Mouse (Mus musculus): ENCODE results near the gene Nalcn. TPM values are rescaled to one million over a fixed set of nuclear protein-coding genes. Genes with fewer than 3 reads are reported as not detected.

The Nalcn gene
- polyA plus RNA-seq, 1 experiment from 2014 or later: 0.04 TPM

DNA sequence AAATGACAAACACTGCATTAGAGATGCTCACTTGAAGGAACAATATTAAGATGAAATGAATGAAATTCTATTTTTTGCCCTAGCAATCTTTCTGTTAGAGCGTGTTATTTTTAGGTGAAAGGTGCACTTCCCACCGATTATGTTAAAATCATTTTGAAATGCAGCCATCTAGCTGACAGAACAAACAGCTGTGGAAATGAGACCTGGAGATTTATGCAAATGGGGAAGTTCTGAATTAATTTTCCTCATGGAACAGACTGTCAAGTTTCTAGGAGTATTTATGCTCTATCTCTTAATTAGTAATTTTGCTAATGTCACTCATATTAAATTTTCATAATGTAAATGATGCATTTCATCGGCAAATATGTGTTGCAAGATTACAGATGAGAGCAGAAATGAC lies 191.4 kb downstream of the Nalcn start:
- Histone ChIP-seq H3K9ac (ENCODE audit: low read depth, low read length) (no peak overlapping the region), H3K9me3 (replicated peaks; ENCODE audit: control insufficient read depth, low read length) (no peaks in the 10 kb centered on the region), H3K4me1 (ENCODE audit: control insufficient read depth, low read depth, low read length) (no peaks in the 10 kb centered on the region), H3K27ac (ENCODE audit: low read length) (no peak overlapping the region), H3K4me3 (ENCODE audit: low read depth, low read length) (no peak overlapping the region), H3K27me3 (ENCODE audit: control insufficient read depth, insufficient read depth, low read depth, low read length) (no peaks in the 10 kb centered on the region), H3K4me2 (ENCODE audit: low read depth, low read length) (no peak overlapping the region), H3K36me3 (ENCODE audit: control insufficient read depth, insufficient read depth) (no peaks in the 10 kb centered on the region)
- ATAC-seq (ENCODE audit: low read depth): no peak
- 63% methylated on average over 3 of the region's 3 CpGs for WGBS (ENCODE audit: insufficient replicate concordance)

GRCm38 (mm10) chr14:123376167-123376855 lies 250.6 kb downstream of the Nalcn start:
- H3K9me3 ChIP-seq (replicated peaks; ENCODE audit: control insufficient read depth, low read length): no peaks in the 10 kb centered on the region
- WGBS (ENCODE audit: insufficient replicate concordance): 66% methylated on average over 7 of the region's 7 CpGs
- no peaks in the 10 kb centered on the region for H3K4me1 ChIP-seq (ENCODE audit: control insufficient read depth, low read depth, low read length)
- no peaks in the 10 kb centered on the region for H3K27me3 ChIP-seq (ENCODE audit: control insufficient read depth, insufficient read depth, low read depth, low read length)
- no peak for ATAC-seq (ENCODE audit: low read depth)
- no peak overlapping the region for H3K27ac ChIP-seq (ENCODE audit: low read length)
- no peaks in the 10 kb centered on the region for H3K36me3 ChIP-seq (ENCODE audit: control insufficient read depth, insufficient read depth)
- H3K4me2 ChIP-seq (ENCODE audit: low read depth, low read length): no peak overlapping the region
- H3K9ac ChIP-seq (ENCODE audit: low read depth, low read length): no peak overlapping the region
- no peak overlapping the region for H3K4me3 ChIP-seq (ENCODE audit: low read depth, low read length)

- Histone ChIP-seq H3K27me3 (ENCODE audit: control insufficient read depth, insufficient read depth, low read depth, low read length) (no peaks in the 10 kb centered on the region), H3K9me3 (replicated peaks; ENCODE audit: control insufficient read depth, low read length) (no peaks in the 10 kb centered on the region), H3K9ac (ENCODE audit: low read depth, low read length) (no peak overlapping the region), H3K4me2 (ENCODE audit: low read depth, low read length) (no peak overlapping the region), H3K27ac (ENCODE audit: low read length) (no peak overlapping the region), H3K4me3 (ENCODE audit: low read depth, low read length) (no peak overlapping the region), H3K36me3 (ENCODE audit: control insufficient read depth, insufficient read depth) (no peaks in the 10 kb centered on the region), H3K4me1 (ENCODE audit: control insufficient read depth, low read depth, low read length) (no peaks in the 10 kb centered on the region)
- WGBS (ENCODE audit: insufficient replicate concordance): 8% methylated on average over 9 of the region's 9 CpGs
- ATAC-seq (ENCODE audit: low read depth): no peak
These were observed 255.4 kb downstream of the Nalcn start for GRCm38 (mm10) chr14:123371522-123371921.

DNA sequence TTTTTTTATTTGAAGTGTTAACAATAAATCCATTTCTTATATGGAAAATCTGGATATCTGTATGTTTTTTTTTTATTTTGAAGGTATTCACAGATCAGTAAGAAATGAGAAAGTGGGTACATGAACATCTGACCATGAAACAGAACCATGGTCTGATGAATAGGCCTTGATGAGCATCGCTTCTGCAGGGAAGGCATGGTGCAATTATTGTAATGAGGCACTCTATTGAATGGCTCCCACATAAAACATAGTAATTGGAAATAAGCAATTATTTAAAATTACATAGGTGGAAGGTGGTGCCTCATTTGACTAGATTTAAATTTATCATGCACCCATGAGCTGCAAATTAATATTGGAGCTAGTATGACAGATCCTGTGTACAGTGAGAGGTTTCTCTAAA lies 267.3 kb downstream of the Nalcn start:
- 58% methylated on average over 1 of the region's 1 CpGs for WGBS (ENCODE audit: insufficient replicate concordance)
- no peak for ATAC-seq (ENCODE audit: low read depth)

GRCm38 (mm10) chr14:123352973-123353372 lies 274.0 kb downstream of the Nalcn start:
- no peak for ATAC-seq (ENCODE audit: low read depth)
- H3K9me3 ChIP-seq (replicated peaks; ENCODE audit: control insufficient read depth, low read length): no peaks in the 10 kb centered on the region
- WGBS (ENCODE audit: insufficient replicate concordance): 13% methylated on average over 6 of the region's 6 CpGs

More for the DNA sequence above, 267.3 kb downstream of the Nalcn start:
- Histone ChIP-seq H3K4me3 (ENCODE audit: low read depth, low read length) (no peak overlapping the region), H3K36me3 (ENCODE audit: control insufficient read depth, insufficient read depth) (no peaks in the 10 kb centered on the region), H3K4me1 (ENCODE audit: control insufficient read depth, low read depth, low read length) (no peaks in the 10 kb centered on the region), H3K9me3 (replicated peaks; ENCODE audit: control insufficient read depth, low read length) (no peaks in the 10 kb centered on the region), H3K27me3 (ENCODE audit: control insufficient read depth, insufficient read depth, low read depth, low read length) (no peaks in the 10 kb centered on the region), H3K27ac (ENCODE audit: low read length) (no peak overlapping the region), H3K9ac (ENCODE audit: low read depth, low read length) (no peak overlapping the region), H3K4me2 (ENCODE audit: low read depth, low read length) (no peak overlapping the region)

DNA sequence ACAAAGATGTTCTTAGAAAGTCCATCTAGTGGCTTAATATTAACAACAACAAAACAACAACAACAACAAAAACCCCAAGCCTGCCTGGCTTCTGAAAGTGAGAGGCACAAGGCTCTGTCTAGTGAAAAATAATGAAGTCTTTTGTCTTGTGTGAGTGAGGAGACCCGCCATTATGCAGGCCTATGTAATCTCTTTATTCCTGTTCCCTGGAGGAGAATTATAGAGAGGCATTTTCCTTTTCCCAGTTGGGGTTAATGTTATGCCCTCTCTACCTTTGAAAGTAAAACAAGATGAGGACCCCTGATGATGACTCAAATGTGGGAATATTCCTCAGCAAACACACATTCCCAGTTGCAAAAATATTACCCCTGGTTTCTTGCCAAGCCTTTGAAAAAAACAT lies 295.1 kb downstream of the Nalcn start:
- Histone ChIP-seq H3K27me3 (ENCODE audit: control insufficient read depth, insufficient read depth, low read depth, low read length) (no peaks in the 10 kb centered on the region), H3K4me1 (ENCODE audit: control insufficient read depth, low read depth, low read length) (no peaks in the 10 kb centered on the region), H3K4me2 (ENCODE audit: low read depth, low read length) (no peak overlapping the region), H3K36me3 (ENCODE audit: control insufficient read depth, insufficient read depth) (no peaks in the 10 kb centered on the region), H3K27ac (ENCODE audit: low read length) (no peak overlapping the region), H3K4me3 (ENCODE audit: low read depth, low read length) (no peak overlapping the region), H3K9me3 (replicated peaks; ENCODE audit: control insufficient read depth, low read length) (no peaks in the 10 kb centered on the region), H3K9ac (ENCODE audit: low read depth, low read length) (no peak overlapping the region)
- WGBS (ENCODE audit: insufficient replicate concordance): 50% methylated on average over 1 of the region's 1 CpGs
- no peak for ATAC-seq (ENCODE audit: low read depth)

More at GRCm38 (mm10) chr14:123352973-123353372, 274.0 kb downstream of the Nalcn start:
- Histone ChIP-seq H3K4me3 (ENCODE audit: low read depth, low read length) (no peak overlapping the region), H3K9ac (ENCODE audit: low read depth, low read length) (no peak overlapping the region), H3K4me2 (ENCODE audit: low read depth, low read length) (no peak overlapping the region), H3K4me1 (ENCODE audit: control insufficient read depth, low read depth, low read length) (no peaks in the 10 kb centered on the region), H3K27me3 (ENCODE audit: control insufficient read depth, insufficient read depth, low read depth, low read length) (no peaks in the 10 kb centered on the region), H3K36me3 (ENCODE audit: control insufficient read depth, insufficient read depth) (no peaks in the 10 kb centered on the region), H3K27ac (ENCODE audit: low read length) (no peak overlapping the region)

DNA sequence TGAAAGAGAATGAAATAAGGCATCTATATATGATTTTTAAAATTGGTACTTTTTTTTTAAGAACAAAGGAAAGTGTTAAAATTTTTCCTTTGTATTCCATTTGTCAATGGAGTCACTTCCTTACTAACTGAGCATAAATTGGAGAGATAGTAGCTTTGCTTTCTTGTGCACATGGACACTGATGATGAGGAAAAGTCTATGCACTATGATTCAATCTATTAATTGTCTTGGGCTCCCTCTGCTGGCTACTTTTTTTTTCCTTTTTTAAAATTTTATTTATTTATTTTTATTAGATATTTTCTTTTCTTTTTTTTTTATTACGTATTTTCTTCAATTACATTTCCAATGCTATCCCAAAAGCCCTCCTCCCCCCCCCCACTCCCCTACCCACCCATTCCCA lies 312.6 kb downstream of the Nalcn start:
- Histone ChIP-seq H3K9me3 (replicated peaks; ENCODE audit: control insufficient read depth, low read length) (no peaks in the 10 kb centered on the region), H3K4me3 (ENCODE audit: low read depth, low read length) (no peak overlapping the region)

DNA sequence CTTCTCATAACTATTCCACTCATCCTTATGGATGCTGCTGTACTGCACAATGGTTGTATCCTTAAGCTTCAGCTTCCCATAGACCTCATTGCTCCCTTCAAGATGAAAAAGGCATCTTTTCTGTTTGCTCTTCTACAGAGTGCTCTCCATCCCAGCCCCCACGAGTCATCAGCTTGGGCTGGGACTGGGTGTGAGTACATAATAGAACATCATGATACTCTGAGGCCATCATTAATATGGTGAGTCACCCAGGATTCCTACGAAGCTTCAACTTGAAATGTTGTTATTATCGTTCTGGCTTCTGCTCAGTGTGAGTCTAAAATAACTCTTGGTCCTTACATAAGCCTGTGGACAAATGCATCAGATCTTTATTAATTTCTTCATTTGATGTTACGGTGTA lies 314.6 kb downstream of the Nalcn start:
- Histone ChIP-seq H3K4me3 (ENCODE audit: low read depth, low read length) (no peak overlapping the region), H3K36me3 (ENCODE audit: control insufficient read depth, insufficient read depth) (no peaks in the 10 kb centered on the region), H3K4me1 (ENCODE audit: control insufficient read depth, low read depth, low read length) (no peaks in the 10 kb centered on the region), H3K9me3 (replicated peaks; ENCODE audit: control insufficient read depth, low read length) (no peaks in the 10 kb centered on the region), H3K27me3 (ENCODE audit: control insufficient read depth, insufficient read depth, low read depth, low read length) (no peaks in the 10 kb centered on the region), H3K27ac (ENCODE audit: low read length) (no peak overlapping the region), H3K9ac (ENCODE audit: low read depth, low read length) (no peak overlapping the region), H3K4me2 (ENCODE audit: low read depth, low read length) (no peak overlapping the region)
- no peak for ATAC-seq (ENCODE audit: low read depth)
- 59% methylated on average over 4 of the region's 4 CpGs for WGBS (ENCODE audit: insufficient replicate concordance)

More for the DNA sequence above, 312.6 kb downstream of the Nalcn start:
- WGBS (ENCODE audit: insufficient replicate concordance): 32% methylated on average over 1 of the region's 1 CpGs
- Histone ChIP-seq H3K27me3 (ENCODE audit: control insufficient read depth, insufficient read depth, low read depth, low read length) (no peaks in the 10 kb centered on the region), H3K4me2 (ENCODE audit: low read depth, low read length) (no peak overlapping the region), H3K4me1 (ENCODE audit: control insufficient read depth, low read depth, low read length) (no peaks in the 10 kb centered on the region), H3K27ac (ENCODE audit: low read length) (no peak overlapping the region), H3K36me3 (ENCODE audit: control insufficient read depth, insufficient read depth) (no peaks in the 10 kb centered on the region), H3K9ac (ENCODE audit: low read depth, low read length) (no peak overlapping the region)
- ATAC-seq (ENCODE audit: low read depth): no peak

- no peaks in the 10 kb centered on the region for H3K9me3 ChIP-seq (replicated peaks; ENCODE audit: control insufficient read depth, low read length)
- no peak overlapping the region for H3K4me2 ChIP-seq (ENCODE audit: low read depth, low read length)
- no peaks in the 10 kb centered on the region for H3K4me1 ChIP-seq (ENCODE audit: control insufficient read depth, low read depth, low read length)
- no peak overlapping the region for H3K27ac ChIP-seq (ENCODE audit: low read length)
- no peak overlapping the region for H3K4me3 ChIP-seq (ENCODE audit: low read depth, low read length)
- no peak overlapping the region for H3K9ac ChIP-seq (ENCODE audit: low read depth, low read length)
- H3K36me3 ChIP-seq (ENCODE audit: control insufficient read depth, insufficient read depth): no peaks in the 10 kb centered on the region
- H3K27me3 ChIP-seq (ENCODE audit: control insufficient read depth, insufficient read depth, low read depth, low read length): no peaks in the 10 kb centered on the region
- ATAC-seq (ENCODE audit: low read depth): no peak
These were observed 330.9 kb downstream of the Nalcn start for GRCm38 (mm10) chr14:123296068-123296467.

Data from liver, embryonic 16.5 days (tissue).